Mouse (Mus musculus) testis, adult 2 months (tissue): ENCODE measurements at regions not wholly inside any gene's neighbourhood (a gene's known extent, or its start where the extent isn't known, plus 50 kb on each side); places are given as distances from the start of the nearest gene placed in this dataset.

Experiments
- CTCF ChIP-seq: fragments of 200-500 bp; IDR thresholded peaks from 2 replicates; pipeline ENCODE4 v1.5.1; 2012; ENCODE audit warnings: low read depth, mild to moderate bottlenecking, inconsistent platforms, low read length, moderate library complexity; ENCODE audit not compliant: control insufficient read depth, insufficient read depth, insufficient replicate concordance
- POLR2A ChIP-seq: fragments of 200-500 bp; IDR thresholded peaks from 2 replicates; pipeline ENCODE4 v1.6.1; 2012; ENCODE audit warnings: low read depth, mild to moderate bottlenecking, inconsistent platforms, low read length, moderate library complexity; ENCODE audit not compliant: control insufficient read depth

- TF ChIP-seq CTCF (no peak), POLR2A (no peak)
These were observed 135.0 kb downstream of the Lmo4 start for GRCm38 (mm10) chr3:144069979-144070540.
